Mouse (Mus musculus): ENCODE measurements around the gene Frmd4b.

- TF ChIP-seq POLR2A (IDR thresholded peaks at IDR 0.05; ENCODE audit: control insufficient read depth, low read depth, low read length), result no peak
- no peak for TF ChIP-seq CTCF (IDR thresholded peaks at IDR 0.05; ENCODE audit: control insufficient read depth, insufficient read depth, insufficient replicate concordance, low read depth, low read length)
Observed at GRCm38 (mm10) chr6:97291159-97291908, 326.0 kb downstream of the Frmd4b start.
